Mouse (Mus musculus) MEL (cell line): ENCODE measurements around the gene Slc35f6. TPM values are rescaled to one million over a fixed set of nuclear protein-coding genes. Genes with fewer than 3 reads are reported as not detected.

Source experiments
- DNase-seq: peaks from one replicate; pipeline ENCODE4 v3.0.0; 2011; ENCODE audit warnings: low read depth, low spot score
- H3K27ac ChIP-seq: 2 replicates; pipeline ENCODE4 v1.5.1; 2012; ENCODE audit warnings: low read depth, mild to moderate bottlenecking, control low read depth, low read length, moderate library complexity; ENCODE audit not compliant: control insufficient read depth
- H3K27me3 ChIP-seq, 2 experiments: fragments of 150-350 bp in 1 of 2; sonication (generic) in 1 of 2; 2 replicates each; pipeline ENCODE4 v1.6.1; 2012; ENCODE audit warnings: low read length in 2 of 2, mild to moderate bottlenecking in 2 of 2, improper control_type of control experiment in 1 of 2, moderate library complexity in 1 of 2; ENCODE audit not compliant: insufficient read depth in 2 of 2, control insufficient read depth in 1 of 2
- H3K36me3 ChIP-seq, 2 experiments: 2 replicates each; pipeline ENCODE4 v1.6.1; 2012 to 2014; ENCODE audit warnings: low read length in 2 of 2, improper control_type of control experiment in 1 of 2, inconsistent platforms in 1 of 2, mild to moderate bottlenecking in 1 of 2; ENCODE audit not compliant: insufficient read depth in 2 of 2, control insufficient read depth in 1 of 2
- H3K4me1 ChIP-seq, 2 experiments: fragments of 150-350 bp in 1 of 2; sonication (generic) in 1 of 2; 2 replicates each; pipeline ENCODE4 v1.6.1; 2012; ENCODE audit warnings: low read length in 2 of 2, improper control_type of control experiment in 1 of 2, mild to moderate bottlenecking in 1 of 2; ENCODE audit not compliant: insufficient read depth in 2 of 2, control insufficient read depth in 1 of 2
- H3K4me3 ChIP-seq, 2 experiments: fragments of 150-350 bp in 1 of 2; sonication (generic) in 1 of 2; 2 replicates each; pipeline ENCODE4 v1.5.1; 2012; ENCODE audit warnings: low read depth in 2 of 2, low read length in 2 of 2, mild to moderate bottlenecking in 2 of 2, moderate library complexity in 2 of 2, control low read depth in 1 of 2, improper control_type of control experiment in 1 of 2; ENCODE audit not compliant: control insufficient read depth in 1 of 2, insufficient read depth in 1 of 2
- H3K79me2 ChIP-seq: 2 replicates; pipeline ENCODE4 v1.6.1; 2012; ENCODE audit warnings: mild to moderate bottlenecking, low read length, moderate library complexity; ENCODE audit not compliant: control insufficient read depth, poor library complexity, insufficient read depth
- H3K9ac ChIP-seq: 2 replicates; pipeline ENCODE4 v1.6.1; 2012; ENCODE audit warnings: low read depth, mild to moderate bottlenecking, control low read depth, low read length, moderate library complexity; ENCODE audit not compliant: control insufficient read depth, poor library complexity, severe bottlenecking
- H3K9me3 ChIP-seq: fragments of 150-350 bp; sonication (generic); replicated peaks from 2 replicates; pipeline ENCODE4 v1.6.1; 2012; ENCODE audit warnings: mild to moderate bottlenecking, low read length, improper control_type of control experiment, moderate library complexity; ENCODE audit not compliant: insufficient read depth
- CHD1 ChIP-seq: IDR thresholded peaks from 2 replicates; pipeline ENCODE4 v1.6.1; 2012; ENCODE audit warnings: low read depth, mild to moderate bottlenecking, inconsistent platforms, low read length, improper control_type of control experiment
- CHD2 ChIP-seq: IDR thresholded peaks from 2 replicates; pipeline ENCODE4 v1.6.1; 2011; ENCODE audit warnings: low read length, improper control_type of control experiment
- E2F4 ChIP-seq: IDR thresholded peaks from 2 replicates; pipeline ENCODE4 v1.6.1; 2011; ENCODE audit warnings: low read depth, low read length, improper control_type of control experiment, borderline replicate concordance
- EP300 ChIP-seq, 2 experiments: IDR thresholded peaks; 2 replicates each; pipeline ENCODE4 v1.6.1; 2011; ENCODE audit warnings: improper control_type of control experiment in 2 of 2, low read length in 2 of 2, low read depth in 1 of 2, mild to moderate bottlenecking in 1 of 2
- ETS1 ChIP-seq: IDR thresholded peaks from 2 replicates; pipeline ENCODE4 v1.6.1; 2012; ENCODE audit warnings: low read depth, mild to moderate bottlenecking, inconsistent platforms, low read length, improper control_type of control experiment, moderate library complexity
- GABPA ChIP-seq: IDR thresholded peaks from 2 replicates; pipeline ENCODE4 v1.6.1; 2012; ENCODE audit warnings: low read depth, mild to moderate bottlenecking, inconsistent platforms, low read length, improper control_type of control experiment, moderate library complexity
- JUND ChIP-seq: IDR thresholded peaks from 2 replicates; pipeline ENCODE4 v1.6.1; 2011; ENCODE audit warnings: low read depth, mild to moderate bottlenecking, improper control_type of control experiment, low read length
- KAT2A ChIP-seq: conservative IDR thresholded peaks from 2 replicates; pipeline ENCODE4 v1.6.1; 2012; ENCODE audit warnings: low read depth, low read length, improper control_type of control experiment, inconsistent platforms
- MAFK ChIP-seq: IDR thresholded peaks from 2 replicates; pipeline ENCODE4 v1.6.1; 2011; ENCODE audit warnings: low read depth, mild to moderate bottlenecking, low read length, improper control_type of control experiment, borderline replicate concordance
- MAX ChIP-seq: IDR thresholded peaks from 2 replicates; pipeline ENCODE4 v1.6.1; 2011; ENCODE audit warnings: low read length, improper control_type of control experiment
- MAZ ChIP-seq: IDR thresholded peaks from 2 replicates; pipeline ENCODE4 v1.6.1; 2012; ENCODE audit warnings: low read depth, mild to moderate bottlenecking, inconsistent platforms, low read length, improper control_type of control experiment
- MXI1 ChIP-seq: IDR thresholded peaks from 2 replicates; pipeline ENCODE4 v1.6.1; 2011; ENCODE audit warnings: mild to moderate bottlenecking, low read depth, low read length, improper control_type of control experiment
- NELFE ChIP-seq: IDR thresholded peaks from 2 replicates; pipeline ENCODE4 v1.6.1; 2011; ENCODE audit warnings: low read depth, low read length, improper control_type of control experiment
- NRF1 ChIP-seq: IDR thresholded peaks from 2 replicates; pipeline ENCODE4 v1.6.1; 2014; ENCODE audit warnings: low read depth, mild to moderate bottlenecking, inconsistent platforms, low read length, improper control_type of control experiment, moderate library complexity; ENCODE audit not compliant: poor library complexity, insufficient read depth, severe bottlenecking
- POLR2A ChIP-seq, 2 experiments: IDR thresholded peaks; 2 replicates each; pipeline ENCODE4 v1.6.1; 2011 to 2012; ENCODE audit warnings: low read length in 2 of 2, mild to moderate bottlenecking in 2 of 2, control low read depth in 1 of 2, improper control_type of control experiment in 1 of 2, low read depth in 1 of 2, moderate library complexity in 1 of 2; ENCODE audit not compliant: control insufficient read depth in 1 of 2, insufficient read depth in 1 of 2, poor library complexity in 1 of 2
- POLR2AphosphoS5 ChIP-seq: IDR thresholded peaks from 2 replicates; pipeline ENCODE4 v1.6.1; 2012; ENCODE audit warnings: low read depth, borderline replicate concordance, mild to moderate bottlenecking, inconsistent platforms, low read length, moderate library complexity, mixed read lengths
- RAD21 ChIP-seq: IDR thresholded peaks from 2 replicates; pipeline ENCODE4 v1.6.1; 2011; ENCODE audit warnings: mild to moderate bottlenecking, low read depth, low read length, improper control_type of control experiment
- SIN3A ChIP-seq: IDR thresholded peaks from 2 replicates; pipeline ENCODE4 v1.6.1; 2012; ENCODE audit warnings: low read length, improper control_type of control experiment, inconsistent platforms
- SMC3 ChIP-seq: IDR thresholded peaks from 2 replicates; pipeline ENCODE4 v1.6.1; 2011; ENCODE audit warnings: low read depth, low read length, improper control_type of control experiment
- TBP ChIP-seq: IDR thresholded peaks from 2 replicates; pipeline ENCODE4 v1.8.0; 2011; ENCODE audit warnings: low read depth, low read length, improper control_type of control experiment
- ZNF384 ChIP-seq: IDR thresholded peaks from 2 replicates; pipeline ENCODE4 v1.6.1; 2012; ENCODE audit warnings: low read depth, mild to moderate bottlenecking, inconsistent platforms, low read length, improper control_type of control experiment
- polyA plus RNA-seq, 2 experiments: library from polyadenylated mRNA; stranded (reverse) in 1 of 2; unstranded in 1 of 2; fragments of >175 nt in 1 of 2; fragments of >200 nt in 1 of 2; gene quantifications; 2 replicates each; pipeline versions ENCODE4 v1.2.1 to v1.2.4; 2012; ENCODE audit warnings: low replicate concordance in 2 of 2, low read depth in 1 of 2; ENCODE audit not compliant: insufficient read length in 2 of 2, insufficient read depth in 1 of 2, missing spikeins in 1 of 2
- total RNA-seq: library from RNA; depleted of rRNA; stranded (reverse); fragments of 300-350 nt; gene quantifications from 2 replicates; pipeline ENCODE4 v1.2.3, GENCODE M21; 2012

The Slc35f6 gene
- total and polyA plus RNA-seq, 3 experiments, result 18.0 to 32.4 TPM; not detected in 1

DNA sequence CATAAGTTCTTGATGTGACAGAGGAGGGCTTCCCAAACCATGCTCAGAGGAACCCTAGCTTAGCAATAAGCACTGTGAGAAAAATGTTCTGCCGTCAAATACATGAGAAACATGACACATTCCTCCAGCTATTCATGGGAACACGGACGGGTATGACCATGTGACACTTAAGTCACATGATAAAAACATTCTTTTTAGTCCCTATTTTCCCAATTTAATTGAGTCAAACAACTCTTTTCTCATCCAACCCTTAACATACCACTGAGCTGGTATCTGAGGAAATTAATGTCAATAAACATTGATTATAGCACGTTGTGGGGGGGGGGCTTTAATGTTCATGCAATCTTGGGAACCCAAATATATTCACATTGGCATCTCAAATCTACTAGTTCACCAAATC, 31.9 kb upstream of the Slc35f6 start:
- TF ChIP-seq MAFK (no peak), CHD1 (no peak), ETS1 (no peak), MXI1 (no peak)

DNA sequence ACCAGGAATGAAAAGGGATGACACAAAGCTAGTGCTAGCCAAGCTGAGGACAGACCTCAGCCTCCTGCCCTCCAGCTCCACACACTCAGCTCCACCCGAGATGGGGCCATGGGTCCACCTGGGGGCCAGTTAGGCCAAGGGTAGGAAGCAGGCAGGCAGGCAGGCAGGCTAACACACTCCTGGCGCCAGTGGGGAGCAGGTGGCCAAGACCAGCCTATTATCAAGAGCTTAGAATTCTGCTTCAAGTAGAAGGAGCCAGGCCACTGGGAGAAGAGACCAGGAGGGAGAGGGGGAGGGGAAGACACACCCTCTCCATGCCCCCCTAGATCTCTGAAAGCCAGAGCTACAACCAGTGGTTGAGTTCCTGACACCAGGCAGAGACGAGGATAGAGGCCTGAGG, 31.1 kb upstream of the Slc35f6 start:
- peaks cover 14 to 15% of the 10 kb centered on the region in 2 experiments for H3K27me3 ChIP-seq
- TF ChIP-seq KAT2A (no peak), RAD21 (no peak)
- H3K4me3 ChIP-seq, result no peak overlapping the region
- H3K36me3 ChIP-seq, result no peaks in the 10 kb centered on the region
- no peaks in the 10 kb centered on the region for H3K9me3 ChIP-seq
- no peak overlapping the region for H3K27ac ChIP-seq
- H3K4me1 ChIP-seq, result 0 out of 4 replicates have a peak, but pooled peaks cover 0 to 4% of the 10 kb centered on the region in 2 experiments
- H3K9ac ChIP-seq, result no peak overlapping the region
- DNase-seq, result no peak
- H3K79me2 ChIP-seq, result no peaks in the 10 kb centered on the region

More for the DNA sequence above, 31.9 kb upstream of the Slc35f6 start:
- Histone ChIP-seq H3K9me3 (no peaks in the 10 kb centered on the region), H3K4me1 (0 out of 4 replicates have a peak, but pooled peaks cover 0 to 4% of the 10 kb centered on the region in 2 experiments), H3K79me2 (no peaks in the 10 kb centered on the region), H3K27me3 (peaks cover 14 to 18% of the 10 kb centered on the region in 2 experiments), H3K9ac (no peak overlapping the region), H3K4me3 (no peak overlapping the region), H3K27ac (no peak overlapping the region), H3K36me3 (no peaks in the 10 kb centered on the region)
- DNase-seq, result no peak

DNA sequence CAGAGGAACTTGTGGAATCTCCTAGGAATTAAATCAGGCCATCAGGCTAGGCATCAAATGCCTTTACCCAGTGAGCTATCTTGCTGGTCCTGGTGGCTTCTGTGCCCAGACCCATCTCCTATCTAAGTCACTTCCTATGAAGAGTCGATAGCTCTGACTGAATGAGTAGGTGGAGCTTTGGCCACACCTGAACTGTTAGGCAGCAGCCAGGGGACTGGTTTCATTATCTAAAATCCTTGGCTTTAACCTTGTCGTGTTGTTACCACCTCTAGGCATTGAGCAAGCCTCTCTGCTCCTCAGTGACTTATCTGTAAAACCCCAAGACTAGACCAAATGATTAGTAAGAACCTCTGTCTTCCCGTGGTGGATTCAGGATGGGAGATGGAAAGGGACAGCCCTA, 30.4 kb upstream of the Slc35f6 start:
- Histone ChIP-seq H3K27me3 (peaks cover 11 to 15% of the 10 kb centered on the region in 2 experiments), H3K36me3 (no peaks in the 10 kb centered on the region), H3K9me3 (no peaks in the 10 kb centered on the region), H3K27ac (no peak overlapping the region), H3K79me2 (no peaks in the 10 kb centered on the region), H3K4me3 (no peak overlapping the region), H3K4me1 (0 out of 4 replicates have a peak, but pooled peaks cover 0 to 4% of the 10 kb centered on the region in 2 experiments), H3K9ac (no peak overlapping the region)
- TF ChIP-seq E2F4 (no peak), SIN3A (no peak), TBP (no peak), GABPA (no peak), CHD2 (no peak), POLR2AphosphoS5 (no peak), JUND (no peak), NRF1 (no peak), NELFE (no peak), POLR2A (IDR thresholded peaks at IDR 0.05; ENCODE audit: control insufficient read depth in 1 of 2, insufficient read depth in 1 of 2, low read depth in 1 of 2, low read length in 2 of 2, poor library complexity in 1 of 2) (no peak), EP300 (IDR thresholded peaks at IDR 0.05; ENCODE audit: low read depth in 1 of 2, low read length in 2 of 2) (no peak), SMC3 (no peak), ZNF384 (no peak), MAZ (no peak), MAX (no peak)
- DNase-seq, result peak; percentile 8
